Mouse (Mus musculus) midbrain, embryonic 11.5 days (tissue): ENCODE results near the gene Slc41a3. TPM values are rescaled to one million over a fixed set of nuclear protein-coding genes. Genes with fewer than 3 reads are reported as not detected.
"Not testable (repeated sequence)": the region's sequence is repeated elsewhere in the genome, so short reads cannot be mapped to it uniquely, and the experiment has no call there.

Experiments
- ATAC-seq: fragments of 200-750 bp; cut with Nextera tagmentation; 2 replicates; pipeline ENCODE4 v1.8.0; 2017; ENCODE audit warnings: moderate TSS enrichment, moderate library complexity; ENCODE audit not compliant: low FRiP score
- DNase-seq: peaks from one replicate; pipeline ENCODE4 v3.0.0; 2015; ENCODE audit warnings: low spot score; ENCODE audit errors: missing footprints
- H3K27ac ChIP-seq: fragments of 300-500 bp; sonication (generic); 2 replicates; pipeline ENCODE4 v1.5.1; 2014; ENCODE audit warnings: low read depth, low read length
- H3K27me3 ChIP-seq: fragments of 300-500 bp; sonication (generic); 2 replicates; pipeline ENCODE4 v1.6.1; 2014; ENCODE audit warnings: mild to moderate bottlenecking, low read length, moderate library complexity, mixed read lengths; ENCODE audit not compliant: control insufficient read depth, insufficient read depth
- H3K36me3 ChIP-seq: fragments of 300-500 bp; sonication (generic); 2 replicates; pipeline ENCODE4 v1.6.1; 2014; ENCODE audit warnings: mild to moderate bottlenecking, low read length, moderate library complexity, mixed read lengths; ENCODE audit not compliant: control insufficient read depth, insufficient read depth
- H3K4me1 ChIP-seq: fragments of 300-500 bp; sonication (generic); 2 replicates; pipeline ENCODE4 v1.6.1; 2014; ENCODE audit warnings: low read length; ENCODE audit not compliant: control insufficient read depth, insufficient read depth
- H3K4me2 ChIP-seq: fragments of 300-500 bp; sonication (generic); 2 replicates; pipeline ENCODE4 v1.6.1; 2014; ENCODE audit warnings: mild to moderate bottlenecking, moderate library complexity
- H3K4me3 ChIP-seq: fragments of 300-500 bp; sonication (generic); 2 replicates; pipeline ENCODE4 v1.5.1; 2014; ENCODE audit warnings: low read depth, low read length
- H3K9ac ChIP-seq: fragments of 300-500 bp; sonication (generic); 2 replicates; pipeline ENCODE4 v1.6.1; 2014; ENCODE audit warnings: low read length
- H3K9me3 ChIP-seq: fragments of 300-500 bp; sonication (generic); 2 replicates; pipeline ENCODE4 v1.6.1; 2016; ENCODE audit warnings: low read length; ENCODE audit not compliant: control insufficient read depth
- WGBS: fragments of 180-500 bp; shearing (Covaris S2); extraction: QIAGEN DNeasy Blood & Tissue Kit; methylation state at CpG from one replicate; pipeline ENCODE4 v1.1.7; 2014; 5-methylcytosine and 5-hydroxymethylcytosine counted together
- polyA plus RNA-seq: library from polyadenylated mRNA; unstranded; fragments of >200 nt; fragmentation: Nextera tagmentation; extraction: Ambion mirVana; gene quantifications from 2 replicates; pipeline ENCODE4 v1.2.1, GENCODE M21; 2014

Slc41a3 gene
- polyA plus RNA-seq, 1 experiment from 2014 or later: 2.7 TPM

DNA sequence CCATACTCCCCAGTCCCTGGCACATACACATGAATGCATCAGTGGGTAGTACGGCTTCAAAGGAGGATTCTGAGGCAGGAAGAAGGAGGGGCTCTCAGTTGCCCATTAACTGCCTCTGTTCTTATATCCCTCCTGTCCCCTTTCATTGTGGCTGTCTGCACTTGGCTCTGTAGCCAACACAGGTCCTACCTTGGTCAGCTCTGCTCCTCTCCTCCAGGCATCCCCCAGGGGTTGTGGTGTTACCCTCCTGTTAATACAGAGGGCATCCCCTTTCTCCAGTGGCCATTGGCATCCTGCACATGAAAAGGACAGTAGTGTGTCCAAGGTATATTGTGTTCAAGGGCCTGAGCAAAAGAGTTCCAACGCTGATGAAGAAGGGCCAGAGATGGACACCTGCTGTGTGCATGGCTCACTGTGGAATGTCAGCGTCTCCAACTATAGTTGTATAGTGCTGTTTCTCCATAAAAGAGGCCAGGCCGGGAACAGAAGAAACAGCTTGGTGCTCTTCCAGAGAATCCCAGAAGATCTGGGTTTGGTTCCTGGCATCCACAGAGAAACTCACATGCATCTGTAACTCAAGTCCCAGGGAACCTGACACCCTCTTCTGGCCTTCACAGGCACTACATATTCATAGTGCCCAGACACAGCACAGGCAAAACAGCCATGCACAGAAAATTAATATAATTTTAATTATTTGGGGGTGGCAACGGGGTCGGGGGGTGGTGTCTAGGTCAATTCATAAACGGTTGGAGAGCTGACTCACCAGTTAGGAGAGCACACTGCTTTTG lies 20.9 kb downstream of the Slc41a3 start:
- Histone ChIP-seq H3K4me3 (no peak overlapping the region), H3K4me1 (peaks cover 3% of the 10 kb centered on the region), H3K9ac (no peak overlapping the region), H3K36me3 (no peaks in the 10 kb centered on the region), H3K27me3 (no peaks in the 10 kb centered on the region), H3K4me2 (no peak overlapping the region), H3K27ac (no peak overlapping the region), H3K9me3 (no peaks in the 10 kb centered on the region)
- WGBS: 81% methylated on average over 7 of the region's 7 CpGs
- ATAC-seq (no peak), DNase-seq (no peak)

DNA sequence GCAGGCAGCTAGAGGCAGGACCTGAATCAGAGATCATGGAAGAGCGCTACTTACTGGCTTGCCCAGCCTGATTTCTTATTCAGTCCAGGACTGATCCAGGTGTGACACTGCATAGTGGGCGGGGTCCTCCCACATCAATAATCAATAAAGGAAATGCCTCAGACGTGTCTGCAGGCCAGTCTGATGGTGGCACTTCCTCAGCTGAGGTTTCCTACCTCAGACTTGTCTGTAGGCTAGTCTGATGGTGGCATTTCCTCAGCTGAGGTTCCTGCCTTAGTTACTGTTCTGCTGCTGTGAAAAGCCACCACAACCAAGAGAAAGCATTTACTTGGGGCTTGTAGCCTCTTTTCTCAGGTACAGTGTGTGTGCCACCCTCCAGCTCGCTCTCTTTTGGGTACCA lies 23.0 kb downstream of the Slc41a3 start:
- Histone ChIP-seq H3K9ac (no peak overlapping the region), H3K27me3 (no peaks in the 10 kb centered on the region), H3K36me3 (no peaks in the 10 kb centered on the region), H3K4me3 (no peak overlapping the region), H3K4me1 (no peaks in the 10 kb centered on the region), H3K4me2 (no peak overlapping the region), H3K9me3 (no peaks in the 10 kb centered on the region), H3K27ac (no peak overlapping the region)
- WGBS: 86% methylated on average over 4 of the region's 4 CpGs
- no peak for ATAC-seq
- DNase-seq: peak; percentile 39

DNA sequence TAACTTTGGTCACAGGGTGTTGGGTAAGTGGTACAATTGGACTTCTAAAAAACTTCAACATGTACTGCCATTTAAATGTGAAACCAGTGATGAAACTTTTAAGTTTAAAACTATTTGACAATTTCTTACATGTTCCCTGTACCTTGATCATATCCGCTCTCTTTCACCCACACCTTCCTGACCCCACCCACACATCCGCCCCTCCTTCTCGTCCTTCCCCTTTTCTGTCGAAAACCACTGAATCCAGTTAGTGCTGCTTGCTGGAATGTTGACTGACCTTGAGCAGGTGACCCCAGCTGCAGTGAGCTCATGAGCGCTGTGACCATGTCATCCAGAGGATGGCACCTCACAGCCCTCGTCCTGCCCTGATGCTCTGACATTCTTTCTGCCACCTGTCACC lies 25.0 kb downstream of the Slc41a3 start:
- H3K4me1 ChIP-seq: no peaks in the 10 kb centered on the region
- H3K9me3 ChIP-seq: no peaks in the 10 kb centered on the region
- WGBS: 93% methylated on average over 6 of the region's 6 CpGs
- H3K27ac ChIP-seq: no peak overlapping the region
- ATAC-seq (no peak), DNase-seq (no peak)
- H3K27me3 ChIP-seq: no peaks in the 10 kb centered on the region
- H3K9ac ChIP-seq: no peak overlapping the region
- no peak overlapping the region for H3K4me2 ChIP-seq
- no peaks in the 10 kb centered on the region for H3K36me3 ChIP-seq
- H3K4me3 ChIP-seq: no peak overlapping the region

DNA sequence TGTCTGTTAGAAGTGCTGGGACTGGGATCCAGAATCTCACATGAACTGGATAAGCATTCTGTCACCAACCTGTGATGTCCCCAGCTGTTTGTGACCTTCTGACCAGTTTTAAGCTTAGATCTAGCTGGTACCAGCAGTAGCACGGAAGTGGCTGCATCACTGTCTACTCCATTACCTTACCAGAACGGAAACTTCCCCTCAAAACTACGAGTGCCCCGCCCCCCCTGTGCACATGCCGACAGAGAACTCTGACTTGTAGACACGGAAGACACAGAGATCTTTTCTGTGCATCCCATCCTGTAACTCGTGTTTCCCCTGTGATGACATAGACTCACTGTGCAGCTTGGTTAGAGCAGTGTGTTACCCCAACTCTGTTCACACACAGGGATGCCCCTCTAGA lies 25.9 kb downstream of the Slc41a3 start:
- Histone ChIP-seq H3K27me3 (no peaks in the 10 kb centered on the region), H3K4me1 (no peaks in the 10 kb centered on the region), H3K27ac (no peak overlapping the region), H3K9ac (no peak overlapping the region), H3K9me3 (no peaks in the 10 kb centered on the region), H3K4me2 (no peak overlapping the region), H3K36me3 (no peaks in the 10 kb centered on the region), H3K4me3 (no peak overlapping the region)
- no peak for ATAC-seq
- DNase-seq: no peak
- WGBS: 87% methylated on average over 7 of the region's 7 CpGs

DNA sequence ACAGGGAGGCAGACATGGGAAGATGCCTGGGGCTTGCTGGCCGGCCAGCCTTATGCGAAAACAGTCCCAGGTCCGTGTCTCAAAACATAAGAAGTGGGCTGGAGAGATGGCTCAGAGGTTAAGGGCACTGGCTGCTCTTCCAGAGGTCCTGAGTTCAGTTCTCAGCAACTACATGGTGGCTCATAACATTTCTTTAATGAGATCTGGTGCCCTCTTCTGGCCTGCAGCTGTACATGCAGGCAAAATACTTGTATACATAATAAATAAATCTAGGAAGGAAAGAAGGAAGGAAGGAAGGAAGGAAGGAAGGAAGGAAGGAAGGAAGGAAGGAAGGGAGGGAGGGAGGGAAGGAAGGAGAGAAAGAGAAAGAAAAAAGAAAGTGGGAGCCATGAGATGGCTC lies 28.0 kb downstream of the Slc41a3 start:
- not testable (repeated sequence) for H3K27ac ChIP-seq, H3K9me3 ChIP-seq, H3K9ac ChIP-seq, ATAC-seq, H3K36me3 ChIP-seq, DNase-seq, H3K4me1 ChIP-seq, H3K4me3 ChIP-seq, H3K27me3 ChIP-seq, H3K4me2 ChIP-seq
- WGBS: 59% methylated on average over 3 of the region's 3 CpGs

DNA sequence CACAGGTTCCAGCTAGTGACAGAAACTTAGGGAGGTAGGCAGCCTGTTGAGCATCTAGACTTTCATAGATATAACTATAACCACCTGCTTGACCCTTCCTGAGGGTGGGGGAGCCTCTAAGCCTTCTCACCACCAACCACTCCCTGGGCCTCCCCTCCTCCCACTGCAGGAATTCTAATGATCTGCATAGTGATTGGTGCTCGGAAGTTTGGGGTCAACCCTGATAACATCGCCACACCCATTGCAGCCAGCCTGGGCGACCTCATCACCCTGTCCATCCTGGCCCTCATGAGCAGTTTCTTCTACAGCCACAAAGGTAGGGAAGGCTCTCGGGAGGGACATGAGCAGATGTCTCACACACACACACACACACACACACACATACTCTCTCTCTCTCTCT lies 30.6 kb downstream of the Slc41a3 start:
- H3K4me2 ChIP-seq: no peak overlapping the region
- no peak overlapping the region for H3K4me3 ChIP-seq
- no peak overlapping the region for H3K27ac ChIP-seq
- H3K9me3 ChIP-seq: no peaks in the 10 kb centered on the region
- WGBS: 40% methylated on average over 4 of the region's 4 CpGs
- no peaks in the 10 kb centered on the region for H3K27me3 ChIP-seq
- DNase-seq (no peak), ATAC-seq (no peak)
- H3K9ac ChIP-seq: no peak overlapping the region
- no peaks in the 10 kb centered on the region for H3K4me1 ChIP-seq
- no peaks in the 10 kb centered on the region for H3K36me3 ChIP-seq

DNA sequence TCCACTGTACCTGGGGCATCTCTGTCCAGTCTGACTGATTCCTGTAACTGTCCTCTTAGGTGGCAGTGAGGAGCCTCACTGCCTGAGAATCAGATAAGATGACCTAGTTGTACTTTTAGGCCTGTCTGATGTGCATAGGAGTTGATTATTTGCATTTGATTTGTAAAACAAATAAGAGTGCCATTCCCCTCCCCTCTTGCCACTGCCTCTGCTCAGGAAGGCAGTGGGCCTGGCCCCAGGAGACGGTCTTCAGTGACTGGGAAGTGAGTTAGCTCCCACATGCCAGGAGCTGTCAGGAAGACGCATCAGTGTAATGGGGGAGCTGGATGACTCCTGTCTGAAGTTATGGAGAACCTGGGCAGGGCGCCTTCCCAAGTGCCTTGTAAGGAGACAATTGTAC lies 31.1 kb downstream of the Slc41a3 start:
- Histone ChIP-seq H3K27ac (no peak overlapping the region), H3K4me1 (no peaks in the 10 kb centered on the region), H3K36me3 (no peaks in the 10 kb centered on the region), H3K4me3 (no peak overlapping the region), H3K27me3 (no peaks in the 10 kb centered on the region), H3K9me3 (no peaks in the 10 kb centered on the region), H3K9ac (no peak overlapping the region), H3K4me2 (no peak overlapping the region)
- DNase-seq: no peak
- WGBS: 66% methylated on average over 3 of the region's 3 CpGs
- ATAC-seq: no peak

DNA sequence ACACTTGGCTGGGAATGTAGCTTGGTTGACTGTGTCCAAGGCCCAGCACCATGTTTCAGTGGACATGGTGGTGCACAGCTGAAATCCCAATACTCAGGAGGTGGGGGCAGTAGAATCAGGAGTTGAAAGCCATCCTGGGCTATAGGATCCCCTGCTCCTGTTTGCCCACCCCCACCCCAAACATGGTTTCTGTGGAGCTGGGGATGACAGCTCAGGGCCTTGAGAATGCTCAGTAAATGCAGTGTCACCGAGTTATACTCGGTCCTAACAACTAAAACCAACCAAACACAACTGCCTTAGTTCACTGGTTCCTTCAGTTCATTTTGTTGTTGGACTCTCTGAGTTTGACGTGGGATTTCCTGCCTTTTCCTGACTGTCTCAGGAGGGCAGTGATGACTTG lies 38.5 kb downstream of the Slc41a3 start:
- Histone ChIP-seq H3K27ac (no peak overlapping the region), H3K4me2 (no peak overlapping the region), H3K4me3 (no peak overlapping the region), H3K36me3 (no peaks in the 10 kb centered on the region), H3K4me1 (peaks cover 3% of the 10 kb centered on the region; the same call in 1 of the 2 replicates), H3K27me3 (no peaks in the 10 kb centered on the region), H3K9ac (no peak overlapping the region), H3K9me3 (no peaks in the 10 kb centered on the region)
- DNase-seq (peak; percentile 77), ATAC-seq (no peak)
- 83% methylated on average over 3 of the region's 3 CpGs for WGBS

DNA sequence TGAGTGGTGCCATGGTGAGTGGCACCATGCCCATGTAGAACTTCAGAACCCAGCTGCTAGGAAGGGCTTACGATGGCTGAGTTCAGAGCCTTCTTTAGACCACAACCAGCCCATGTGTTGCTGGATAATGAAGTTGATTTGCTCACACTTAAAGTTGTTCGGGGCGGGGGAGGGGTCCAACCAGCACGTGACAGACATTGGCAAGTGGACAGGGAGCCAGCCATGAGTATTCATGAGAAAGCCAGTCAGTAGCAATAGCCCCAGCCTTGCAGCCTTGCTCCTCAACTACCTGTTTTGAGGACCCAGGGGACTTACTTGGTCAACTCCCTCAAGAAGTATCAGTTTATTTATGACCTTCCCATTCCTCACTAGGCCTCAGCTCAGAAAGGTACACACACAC lies 40.4 kb downstream of the Slc41a3 start:
- no peak for ATAC-seq
- 78% methylated on average over 4 of the region's 4 CpGs for WGBS
- Histone ChIP-seq H3K4me2 (no peak overlapping the region), H3K27me3 (no peaks in the 10 kb centered on the region), H3K9ac (no peak overlapping the region), H3K36me3 (no peaks in the 10 kb centered on the region), H3K9me3 (no peaks in the 10 kb centered on the region), H3K4me1 (peaks cover 3% of the 10 kb centered on the region; the same call in 1 of the 2 replicates), H3K4me3 (no peak overlapping the region), H3K27ac (no peak overlapping the region)
- DNase-seq: peak; percentile 26
